In genomic region chr9:49777015-49777637, GRCm38 (mm10) we compare ENCODE assay signal across 19 mouse cellular contexts. TPM values are rescaled to one million over a fixed set of nuclear protein-coding genes. Genes with fewer than 3 reads are reported as not detected.
A peak's percentile ranks its signal among the peaks of the same experiment; 100 is the strongest.
DNase-seq lines count a peak whose midpoint lies in the region; ATAC-seq lines count a peak whose summit lies in the region.
"Had no signal": no experiment of that assay in that cellular context is flagged by ENCODE, and none has a peak within 500 bp of the region (broad histone marks: within the 10 kb centered on the region; RNA-seq: fewer than 3 reads in every experiment).

No protein-coding gene starts in this region.

- H3K4me3 ChIP-seq in forebrain, embryonic 13.5 days: no peak overlapping the region
- H3K4me3 ChIP-seq in forebrain, embryonic 16.5 days (replicated peaks; ENCODE audit: low read length): no peak overlapping the region
- no peak overlapping the region for H3K4me3 ChIP-seq in hindbrain, embryonic 14.5 days (replicated peaks; ENCODE audit: low read length)
- H3K4me3 ChIP-seq in midbrain, embryonic 15.5 days: no peak overlapping the region
- H3K4me3 ChIP-seq: heart, embryonic 13.5 days; neural tube, embryonic 12.5 days; stomach, embryonic 15.5 days had no signal

- no peaks in the 10 kb centered on the region for H3K9me3 ChIP-seq in forebrain, embryonic 13.5 days (replicated peaks)
- H3K9me3 ChIP-seq in forebrain, embryonic 16.5 days (ENCODE audit: control insufficient read depth, low read length): no peaks in the 10 kb centered on the region
- no peaks in the 10 kb centered on the region for H3K9me3 ChIP-seq in hindbrain, embryonic 14.5 days (ENCODE audit: control insufficient read depth, low read length)
- no peaks in the 10 kb centered on the region for H3K9me3 ChIP-seq in midbrain, embryonic 15.5 days
- H3K9me3 ChIP-seq: heart, embryonic 13.5 days; neural tube, embryonic 12.5 days; stomach, embryonic 15.5 days had no signal

- 20% methylated on average over 7 of the region's 7 CpGs for WGBS in forebrain, embryonic 13.5 days
- 12% methylated on average over 7 of the region's 7 CpGs for WGBS in forebrain, embryonic 16.5 days
- WGBS in hindbrain, embryonic 14.5 days: 38% methylated on average over 7 of the region's 7 CpGs
- 23% methylated on average over 7 of the region's 7 CpGs for WGBS in midbrain, embryonic 15.5 days

- peak overlapping the region; percentile 14; the same call in 1 of the 2 replicates for H3K27ac ChIP-seq in forebrain, embryonic 13.5 days
- H3K27ac ChIP-seq in forebrain, embryonic 16.5 days (ENCODE audit: low read length): no peak overlapping the region
- H3K27ac ChIP-seq in hindbrain, embryonic 14.5 days: peak overlapping the region; percentile 38
- H3K27ac ChIP-seq in midbrain, embryonic 15.5 days: peak overlapping the region; percentile 48; the same call in 1 of the 2 replicates
- H3K27ac ChIP-seq: heart, embryonic 13.5 days; liver, embryonic 14.5 days; neural tube, embryonic 12.5 days; stomach, embryonic 15.5 days had no signal

- ATAC-seq in forebrain, embryonic 13.5 days: no peak
- ATAC-seq in forebrain, embryonic 16.5 days: no peak
- no peak for ATAC-seq in hindbrain, embryonic 14.5 days (ENCODE audit: low FRiP score)
- no peak for ATAC-seq in midbrain, embryonic 15.5 days (replicated peaks)

- peaks cover 15% of the 10 kb centered on the region for H3K4me1 ChIP-seq in forebrain, embryonic 13.5 days
- H3K4me1 ChIP-seq in forebrain, embryonic 16.5 days (replicated peaks; ENCODE audit: control insufficient read depth, insufficient read depth, low read length): peaks cover 15% of the 10 kb centered on the region
- H3K4me1 ChIP-seq in hindbrain, embryonic 14.5 days (replicated peaks; ENCODE audit: control insufficient read depth, insufficient read depth, low read length): peaks cover 19% of the 10 kb centered on the region
- peaks cover 39% of the 10 kb centered on the region for H3K4me1 ChIP-seq in midbrain, embryonic 15.5 days
- H3K4me1 ChIP-seq: stomach, embryonic 15.5 days had no signal

- H3K27me3 ChIP-seq in forebrain, embryonic 13.5 days: no peaks in the 10 kb centered on the region
- H3K27me3 ChIP-seq in forebrain, embryonic 16.5 days (replicated peaks; ENCODE audit: control insufficient read depth, insufficient read depth, low read length): no peaks in the 10 kb centered on the region
- no peaks in the 10 kb centered on the region for H3K27me3 ChIP-seq in hindbrain, embryonic 14.5 days (ENCODE audit: control insufficient read depth, insufficient read depth, low read length)
- H3K27me3 ChIP-seq in midbrain, embryonic 15.5 days (replicated peaks): no peaks in the 10 kb centered on the region
- H3K27me3 ChIP-seq: heart, embryonic 13.5 days; neural tube, embryonic 12.5 days; stomach, embryonic 15.5 days had no signal

- H3K36me3 ChIP-seq in forebrain, embryonic 13.5 days (ENCODE audit: poor library complexity, severe bottlenecking): no peaks in the 10 kb centered on the region
- no peaks in the 10 kb centered on the region for H3K36me3 ChIP-seq in forebrain, embryonic 16.5 days (ENCODE audit: control insufficient read depth, insufficient read depth)
- no peaks in the 10 kb centered on the region; the same call in 1 of the 2 replicates for H3K36me3 ChIP-seq in hindbrain, embryonic 14.5 days (replicated peaks; ENCODE audit: control insufficient read depth, insufficient read depth)
- no peaks in the 10 kb centered on the region for H3K36me3 ChIP-seq in midbrain, embryonic 15.5 days (replicated peaks)
- H3K36me3 ChIP-seq: heart, embryonic 13.5 days; stomach, embryonic 15.5 days had no signal

- H3K4me2 ChIP-seq in forebrain, embryonic 13.5 days: peak overlapping the region; percentile 26; the same call in 1 of the 2 replicates
- no peak overlapping the region for H3K4me2 ChIP-seq in forebrain, embryonic 16.5 days (ENCODE audit: low read length)
- H3K4me2 ChIP-seq in hindbrain, embryonic 14.5 days (replicated peaks): no peak overlapping the region
- H3K4me2 ChIP-seq in midbrain, embryonic 15.5 days: no peak overlapping the region
- H3K4me2 ChIP-seq: heart, embryonic 13.5 days; neural tube, embryonic 12.5 days; stomach, embryonic 15.5 days had no signal

- DNase-seq in brain, adult 2 months (ENCODE audit: low read depth, low spot score): peak; percentile 54
- DNase-seq in hindbrain, embryonic 14.5 days (ENCODE audit: low spot score): peak; percentile 35
- DNase-seq in thymus, postnatal 4 days: no peak
- no peak for DNase-seq in right cerebral cortex, postnatal 36 days (ENCODE audit: low spot score in 2 of 2)
- DNase-seq: B cell, adult 2 months; cerebellum, adult 8-10 months; heart, postnatal 4 days; kidney, adult 11 months; kidney, postnatal 14 days; left cerebral cortex, postnatal 4 days; lung, postnatal 14 days; thymus, postnatal 14 days had no signal

- H3K9ac ChIP-seq in forebrain, embryonic 13.5 days: no peak overlapping the region
- H3K9ac ChIP-seq in forebrain, embryonic 16.5 days (replicated peaks; ENCODE audit: low read depth, low read length): no peak overlapping the region
- H3K9ac ChIP-seq in hindbrain, embryonic 14.5 days: no peak overlapping the region
- no peak overlapping the region; the same call in 1 of the 2 replicates for H3K9ac ChIP-seq in midbrain, embryonic 15.5 days
- H3K9ac ChIP-seq: heart, embryonic 13.5 days; liver, embryonic 14.5 days; neural tube, embryonic 12.5 days; stomach, embryonic 15.5 days had no signal

RNA-seq across cellular contexts. Expression of gene Ncam1, which starts 21.6 kb away (rescaled TPM):
- polyA plus RNA-seq in forebrain, embryonic 13.5 days (2015; fragmentation: Nextera tagmentation; extraction: Ambion mirVana): 217 and 226 TPM in 2 replicates
- 389 and 436 TPM in 2 replicates for polyA plus RNA-seq in forebrain, embryonic 16.5 days (2015; fragmentation: Nextera tagmentation; extraction: Ambion mirVana)
- polyA plus RNA-seq in hindbrain, embryonic 14.5 days (2014; fragmentation: Nextera tagmentation; extraction: Ambion mirVana): 349 and 373 TPM in 2 replicates
- 561 and 627 TPM in 2 replicates for polyA plus RNA-seq in midbrain, embryonic 15.5 days (2015; fragmentation: Nextera tagmentation; extraction: Ambion mirVana)

Comparison
In these comparisons a context has a peak if more than half of its experiments do, and no peak if none do; other contexts are left out.
1. DNase-seq: peak in brain, adult 2 months (single experiment) and hindbrain, embryonic 14.5 days (single experiment); none in thymus, postnatal 4 days (single experiment) and right cerebral cortex, postnatal 36 days (0 of 2).